Mouse (Mus musculus) spleen, adult 12 weeks (tissue): Measurements from ENCODE around the gene Hk3.

ENCODE experiments used
- DNase-seq: peaks from one replicate; pipeline ENCODE4 v3.0.0; 2022; ENCODE audit warnings: low spot score

Gene Hk3

DNA sequence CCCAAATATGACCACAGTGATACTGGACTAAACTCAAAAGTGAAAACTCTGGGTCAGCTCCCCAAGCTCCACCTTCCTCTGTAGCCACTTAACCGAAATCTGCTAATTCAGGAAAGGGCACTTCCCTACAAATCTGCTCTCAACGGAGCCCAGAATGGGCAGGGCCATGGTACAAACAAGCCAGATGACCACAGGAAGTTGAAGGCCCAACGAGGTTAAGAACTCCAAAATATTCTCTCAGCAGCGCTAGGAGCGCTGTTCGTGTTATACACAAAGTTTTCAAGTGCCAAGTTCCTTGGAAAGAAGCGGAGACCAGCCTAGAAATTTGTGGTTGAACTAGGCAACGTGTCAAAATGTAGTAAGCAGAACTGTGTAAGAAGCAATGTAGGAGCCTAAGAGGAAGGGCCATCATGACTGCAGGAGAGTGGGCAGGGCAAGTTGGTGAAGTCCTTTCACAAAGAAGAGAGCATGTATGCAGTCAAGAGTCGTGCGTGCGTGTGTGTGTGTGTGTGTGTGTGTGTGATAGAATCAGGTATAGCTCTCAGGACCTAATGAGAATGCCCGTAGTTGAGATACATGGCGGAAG lies at the start of gene Hk3:
TSS of gene Hk3 (minus strand) at position 192 of the 586 bp plus-strand sequence.
- no peak for DNase-seq

DNA sequence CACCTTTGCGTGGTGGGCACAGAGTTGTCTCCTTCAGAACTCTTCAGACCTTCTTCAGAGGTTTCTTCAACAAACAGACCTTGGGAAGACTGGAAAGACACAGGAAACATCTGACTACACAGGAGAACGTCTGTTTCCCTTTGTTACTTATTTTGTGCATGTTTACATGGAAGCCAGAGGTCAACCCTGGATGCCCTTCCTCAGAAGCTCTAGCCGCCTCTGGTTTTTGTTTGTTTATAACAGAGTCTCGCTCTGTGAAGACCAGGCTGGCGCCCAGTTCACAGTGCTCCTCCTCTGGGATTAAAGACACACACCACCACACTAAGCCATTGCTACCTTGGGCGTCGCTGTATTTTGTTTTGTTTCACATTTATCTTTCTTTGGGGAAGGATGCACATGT lies 48.5 kb upstream of the Hk3 start:
- no peak for DNase-seq

DNA sequence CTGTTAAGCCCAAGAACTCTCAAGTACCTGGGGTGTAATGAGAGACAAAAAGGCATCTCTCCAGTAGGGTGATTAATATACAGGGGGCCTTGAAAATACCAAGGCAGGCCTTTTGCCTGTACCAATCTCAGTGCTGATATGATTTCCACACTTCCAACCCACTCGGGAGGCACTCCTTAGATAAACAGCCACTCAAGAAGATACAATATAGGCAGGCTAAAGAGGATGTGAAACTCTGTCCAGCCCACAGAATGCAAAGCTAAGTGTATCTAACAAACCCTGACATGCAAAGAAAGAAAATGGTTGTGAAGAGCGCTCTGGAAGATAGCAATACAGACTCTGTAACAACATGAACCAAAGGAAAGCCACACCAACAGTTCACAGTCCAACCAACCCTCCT lies 42.1 kb upstream of the Hk3 start:
- no peak for DNase-seq

DNA sequence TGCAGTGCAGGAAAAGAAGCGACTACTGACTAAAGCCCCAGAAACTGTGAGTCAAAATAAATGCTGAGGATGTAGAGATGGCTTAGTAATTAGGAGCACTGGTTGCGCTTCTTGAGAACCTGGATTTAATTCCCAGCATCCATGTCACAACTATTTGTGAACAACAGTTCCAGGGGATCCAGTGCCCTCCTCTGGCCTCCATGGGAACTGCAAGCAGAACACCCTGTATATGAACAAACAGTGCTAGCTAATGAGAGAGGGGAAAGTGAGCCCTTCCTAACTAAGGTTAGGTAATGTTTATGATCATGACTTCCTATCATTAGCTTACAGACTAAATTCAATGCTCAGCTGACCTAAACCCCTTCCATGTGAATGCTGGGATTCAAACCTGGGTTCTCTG lies 36.9 kb upstream of the Hk3 start:
- no peak for DNase-seq

DNA sequence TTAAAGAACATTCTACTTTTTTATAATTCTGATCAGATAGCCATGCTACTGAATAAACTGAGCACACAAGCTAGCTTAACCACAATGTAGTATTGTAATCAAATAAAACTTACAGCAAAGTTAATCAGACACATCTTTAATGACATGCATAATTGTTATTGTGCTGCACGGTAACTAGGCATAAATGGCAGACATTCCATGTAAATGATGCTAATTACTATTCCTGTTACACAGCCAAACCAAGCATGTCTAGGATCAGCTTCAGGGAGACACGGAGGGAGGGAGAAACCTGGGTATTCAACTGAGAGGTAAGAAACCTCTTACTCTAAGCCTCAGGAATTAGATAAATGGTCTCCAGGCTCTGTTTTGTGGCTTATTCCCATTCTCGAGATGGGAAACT lies 26.5 kb upstream of the Hk3 start:
- no peak for DNase-seq

DNA sequence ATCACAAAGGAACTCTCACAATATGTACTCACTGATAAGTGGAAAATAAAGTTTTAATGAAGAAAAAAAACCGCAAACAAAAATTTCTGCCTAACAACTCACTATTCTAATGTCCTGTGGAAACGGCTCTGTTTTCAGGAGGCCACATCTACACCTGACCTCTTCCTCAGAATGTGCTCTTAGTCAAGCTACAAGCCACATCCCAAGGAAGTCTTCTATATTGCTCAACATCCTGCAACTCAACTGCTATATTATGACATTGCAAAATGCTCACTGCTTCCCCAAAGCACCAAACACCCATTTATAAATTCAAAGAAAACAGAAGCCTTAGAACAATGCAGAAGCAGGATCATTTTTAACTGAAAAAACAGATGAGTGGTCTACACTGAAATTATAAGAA lies 18.8 kb upstream of the Hk3 start:
- DNase-seq = no peak

DNA sequence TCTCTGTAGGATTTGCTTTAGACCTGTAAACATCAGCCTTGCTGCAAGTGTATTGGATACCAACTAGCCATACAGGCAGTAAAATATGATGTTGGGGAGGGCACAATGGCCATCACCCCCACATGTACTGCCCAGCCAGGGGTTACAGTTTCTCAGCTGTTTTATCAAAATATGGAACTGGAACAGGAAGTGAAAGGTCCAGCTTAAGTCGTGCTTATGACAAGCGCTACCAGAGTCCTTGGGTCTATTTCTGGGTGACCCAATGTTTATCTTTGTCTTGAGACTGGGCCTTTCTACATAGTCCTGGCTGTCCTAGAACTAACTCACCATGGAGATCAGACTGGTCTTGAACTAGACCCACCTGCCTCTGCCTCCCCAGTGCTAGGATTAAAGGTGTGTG lies 3.0 kb upstream of the Hk3 start:
- no peak for DNase-seq

DNA sequence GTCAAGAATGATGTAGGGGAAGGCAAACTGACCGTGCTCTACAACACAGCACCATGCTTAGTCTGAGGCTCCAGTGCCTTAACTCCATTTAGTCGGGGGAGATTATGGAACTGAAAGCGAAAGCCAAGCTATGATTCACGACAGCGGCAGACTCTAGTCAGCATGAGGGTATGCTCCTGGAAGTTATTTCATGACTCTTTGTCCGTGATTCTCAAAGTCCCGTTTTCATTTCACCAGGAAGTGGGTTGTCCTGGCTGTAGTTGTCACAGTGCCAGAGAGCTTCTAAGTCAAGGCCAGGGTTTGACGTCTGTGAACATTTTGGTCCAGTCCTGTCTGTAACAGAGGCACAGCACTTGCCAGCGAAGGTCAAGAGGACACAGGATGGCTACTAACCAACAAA lies 1.5 kb upstream of the Hk3 start:
- DNase-seq = no peak

DNA sequence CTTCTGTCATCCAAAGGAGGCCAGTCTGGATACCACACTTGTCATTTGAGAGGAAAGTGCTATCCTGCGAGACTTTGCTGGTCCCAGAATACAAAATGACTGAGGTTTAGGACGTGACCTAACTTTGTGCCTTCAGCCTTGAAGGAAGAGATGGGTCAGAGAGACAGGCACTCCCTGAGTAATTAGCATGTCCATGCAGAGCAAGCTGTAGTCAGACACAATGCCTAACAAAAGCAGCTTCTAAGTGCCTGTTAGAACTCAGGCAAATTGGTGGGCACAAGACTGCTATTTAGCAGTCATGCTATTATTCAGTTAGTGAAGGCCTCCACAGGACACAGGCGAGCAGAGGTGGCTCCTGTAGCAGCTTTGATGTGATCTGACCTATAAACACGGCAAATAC lies 1.1 kb upstream of the Hk3 start:
- DNase-seq = no peak

DNA sequence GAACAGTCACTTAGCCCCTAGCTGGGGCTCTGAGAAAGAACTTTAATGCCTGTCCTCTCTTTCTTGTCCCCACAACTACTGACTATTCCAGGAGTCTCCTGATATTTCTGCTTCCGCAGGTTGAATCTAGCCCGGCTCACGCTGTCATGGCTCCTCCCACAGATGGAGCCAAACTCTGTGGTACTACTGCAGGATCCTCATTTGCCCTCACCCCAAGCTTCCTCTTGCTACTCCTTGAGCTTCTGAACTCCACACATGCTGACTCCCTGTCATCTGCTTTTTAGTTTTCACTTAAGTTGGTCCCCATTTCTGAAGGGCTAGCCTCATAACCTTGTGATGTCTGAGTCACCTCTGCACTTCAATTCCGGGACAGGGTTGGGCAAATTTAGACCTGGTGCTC lies 1.1 kb downstream of the Hk3 start:
- DNase-seq = no peak

DNA sequence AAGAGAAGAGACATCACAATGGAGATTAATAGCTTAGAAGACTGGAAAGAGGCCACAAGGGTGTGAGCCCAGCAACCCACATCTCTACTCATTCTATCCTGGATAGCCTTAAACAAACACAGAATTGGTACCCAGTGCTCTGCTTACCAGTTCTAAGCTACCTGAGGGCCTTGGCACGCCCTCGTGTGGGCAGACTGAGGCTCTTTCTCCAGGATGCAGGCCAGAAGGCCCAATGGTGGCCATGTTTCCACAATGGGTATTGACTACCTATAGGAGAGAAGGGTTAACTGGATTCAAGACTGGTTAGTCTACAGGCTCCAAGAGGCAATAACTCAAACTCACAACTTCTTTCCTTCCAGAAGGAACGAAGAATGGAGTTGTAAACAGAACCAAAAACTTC lies 2.0 kb downstream of the Hk3 start:
- DNase-seq = no peak

DNA sequence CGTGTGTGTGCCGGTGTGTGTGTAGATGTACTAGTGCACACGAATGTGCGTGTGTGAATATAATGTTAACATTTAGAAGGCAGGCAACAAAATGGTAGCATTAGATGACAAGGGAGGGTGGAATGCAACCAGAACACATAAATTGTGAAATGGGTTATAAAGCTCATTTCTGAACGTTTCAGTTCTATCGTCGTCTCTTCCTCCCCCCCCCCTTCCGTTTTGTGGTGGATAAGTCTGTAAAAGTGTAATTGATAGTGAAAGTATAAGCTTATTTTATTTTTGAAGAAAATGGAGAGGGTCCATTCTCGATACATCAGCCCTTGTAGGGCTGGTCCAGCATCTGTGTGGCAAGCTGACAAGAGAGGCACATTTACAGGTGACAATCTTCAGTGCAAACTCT lies 2.5 kb downstream of the Hk3 start:
- no peak for DNase-seq

DNA sequence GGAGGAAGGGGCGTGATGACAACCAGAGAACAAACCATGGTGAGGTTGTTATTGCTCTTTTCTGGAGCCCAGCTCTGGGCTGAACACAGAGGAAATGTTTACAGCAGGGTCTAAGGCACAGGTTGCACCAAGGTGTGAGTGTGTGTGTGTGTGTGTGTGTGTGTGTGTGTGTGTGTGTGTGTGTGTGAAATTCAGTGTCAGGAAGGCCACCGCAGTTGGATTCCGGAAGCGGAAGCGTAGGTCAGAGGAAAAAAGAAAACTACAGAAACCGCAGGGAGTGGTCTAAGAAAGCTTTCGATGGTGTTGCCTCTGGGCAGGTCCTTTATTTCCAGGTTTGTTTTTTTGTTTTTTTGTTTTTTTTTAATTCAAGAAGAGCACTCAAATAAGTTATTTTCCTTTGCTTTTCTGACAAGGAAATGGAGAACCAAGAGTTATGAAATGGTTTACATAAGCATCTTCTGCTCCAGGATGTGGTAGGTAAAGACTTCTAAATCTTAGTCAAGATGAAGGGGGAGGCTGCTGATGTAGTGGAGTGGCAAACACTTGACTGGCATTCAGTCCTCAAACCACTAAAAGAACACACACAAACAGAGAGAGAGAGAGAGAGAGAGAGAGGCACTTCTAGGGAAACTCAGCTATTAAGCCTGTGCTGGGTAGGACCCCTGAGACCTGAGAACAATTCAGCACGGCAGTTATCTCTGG lies 3.1 kb downstream of the Hk3 start:
- DNase-seq = no peak

DNA sequence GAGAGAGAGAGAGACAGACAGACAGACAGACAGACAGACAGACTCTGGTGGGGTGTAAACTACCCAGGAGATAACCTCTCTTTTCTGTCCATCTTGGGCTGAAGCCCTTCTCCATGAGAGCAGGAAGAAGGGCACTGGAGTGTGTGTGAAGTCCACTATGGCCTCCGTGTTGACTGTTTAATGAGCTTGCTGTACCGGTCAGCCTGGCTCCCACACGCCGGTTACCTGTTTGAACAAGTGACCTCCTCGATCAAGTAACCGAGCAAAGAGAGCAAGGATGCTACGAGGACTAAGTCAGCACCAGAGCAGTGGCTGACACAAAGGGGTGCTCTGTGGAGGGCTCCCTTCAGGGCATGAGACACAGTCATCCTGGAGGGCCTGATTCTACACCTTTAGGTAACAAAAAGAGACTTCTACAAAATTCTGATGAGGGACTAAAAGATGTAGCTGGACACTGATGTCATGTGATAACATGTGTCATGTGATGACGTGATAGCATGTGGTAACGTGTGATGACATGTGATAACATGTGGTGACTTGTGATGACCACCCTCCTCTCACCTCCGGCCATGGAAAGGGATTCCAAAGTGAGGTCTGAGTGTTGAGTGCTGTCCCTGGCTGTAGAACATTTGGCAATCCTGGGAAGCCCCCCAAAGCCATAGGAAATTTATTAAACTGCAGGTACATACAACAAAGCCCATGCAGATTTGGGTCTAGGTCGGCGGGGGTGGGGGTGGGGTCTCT lies 3.9 kb downstream of the Hk3 start:
- no peak for DNase-seq

DNA sequence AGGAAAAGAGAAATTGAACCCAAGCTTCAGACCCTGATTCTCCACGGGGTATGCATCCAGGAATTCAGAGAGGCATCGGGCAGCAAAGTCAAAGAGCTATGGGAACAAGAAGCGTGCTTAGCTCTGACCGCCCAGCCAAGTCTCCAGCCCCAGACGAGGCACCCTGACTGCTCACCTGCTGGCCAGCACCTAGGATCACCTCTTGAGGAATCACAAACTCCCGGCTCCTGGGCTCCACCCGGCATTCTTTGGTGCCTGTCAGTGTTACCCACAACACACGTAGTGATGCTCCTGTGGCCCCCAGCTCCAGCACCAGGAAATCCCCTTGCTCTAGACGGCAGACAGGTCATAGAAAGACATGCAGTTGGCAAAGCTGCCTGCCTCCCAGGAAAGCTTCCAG lies 6.7 kb downstream of the Hk3 start:
- DNase-seq = no peak

DNA sequence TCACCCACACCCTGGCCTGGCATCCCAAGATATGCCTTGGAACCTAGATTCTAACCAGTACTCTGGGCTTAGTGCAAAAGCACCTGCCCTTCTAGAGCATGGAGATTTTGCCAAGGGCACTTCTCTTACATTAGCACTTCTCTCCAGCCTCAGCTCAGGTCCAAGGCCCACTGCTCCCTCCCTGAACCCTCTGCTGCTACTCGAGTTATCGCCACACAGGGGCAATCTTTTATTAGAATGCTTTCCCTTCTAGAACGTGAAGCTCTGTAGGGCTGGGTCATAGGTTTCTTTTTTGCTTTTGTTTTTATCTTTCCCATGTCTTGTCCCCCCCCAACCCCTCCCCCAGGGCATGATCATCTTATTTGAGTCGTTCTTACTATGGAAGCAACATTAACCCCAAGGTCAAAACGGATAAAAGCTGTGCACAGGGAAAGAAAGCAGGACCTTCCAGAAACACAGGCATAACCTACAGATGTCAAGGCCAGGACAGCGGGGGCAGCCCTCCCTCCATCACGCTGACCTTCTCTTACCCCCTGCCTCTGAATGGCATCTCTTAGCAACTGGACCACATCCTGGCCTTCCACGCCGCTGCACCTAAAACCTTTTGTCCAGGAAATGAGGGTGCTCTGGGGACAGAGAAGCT lies 7.4 kb downstream of the Hk3 start:
- no peak for DNase-seq

DNA sequence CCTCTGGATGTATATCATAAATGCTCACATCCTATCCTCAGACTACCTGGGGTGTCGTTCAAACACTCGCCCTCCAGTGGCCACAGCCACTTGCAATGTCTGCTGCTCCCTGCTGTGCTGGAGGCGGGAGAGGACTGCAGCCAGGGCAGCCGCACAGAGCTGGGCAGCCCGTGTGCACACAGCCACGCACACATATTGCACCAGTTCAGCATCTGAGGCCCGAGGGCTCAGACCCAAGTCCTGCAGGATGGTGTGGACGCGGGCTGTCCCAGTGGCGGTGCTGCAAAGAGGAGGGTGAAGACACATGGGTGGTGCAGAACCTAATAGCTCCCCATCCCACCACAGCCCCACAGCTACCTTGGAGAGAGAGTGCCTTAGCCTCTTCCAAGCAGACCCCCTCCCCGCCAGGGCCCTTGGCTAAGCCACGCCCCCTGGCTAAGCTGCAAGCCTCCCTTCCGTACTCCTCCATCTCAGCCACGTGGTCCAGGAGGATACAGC lies 9.2 kb downstream of the Hk3 start:
- no peak for DNase-seq

DNA sequence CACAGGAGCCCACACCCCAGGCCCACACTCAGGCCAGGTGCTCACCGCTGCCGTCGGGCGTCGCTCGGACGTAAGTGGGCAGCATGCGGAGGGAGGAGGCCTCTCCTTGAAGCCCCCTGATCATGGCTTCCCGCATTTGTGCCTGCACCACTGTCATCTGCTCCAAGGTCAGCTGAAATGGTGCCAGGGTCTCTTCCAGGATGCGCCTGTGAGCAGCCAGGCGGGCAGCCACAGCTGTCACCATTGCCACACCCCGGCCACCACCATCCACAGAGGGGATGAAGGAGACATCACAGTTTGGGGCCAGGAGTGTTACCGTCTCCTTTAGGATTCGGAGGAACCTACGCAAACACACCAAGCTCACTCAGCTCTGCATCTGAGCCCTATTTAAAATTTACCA lies 10.1 kb downstream of the Hk3 start:
- no peak for DNase-seq

DNA sequence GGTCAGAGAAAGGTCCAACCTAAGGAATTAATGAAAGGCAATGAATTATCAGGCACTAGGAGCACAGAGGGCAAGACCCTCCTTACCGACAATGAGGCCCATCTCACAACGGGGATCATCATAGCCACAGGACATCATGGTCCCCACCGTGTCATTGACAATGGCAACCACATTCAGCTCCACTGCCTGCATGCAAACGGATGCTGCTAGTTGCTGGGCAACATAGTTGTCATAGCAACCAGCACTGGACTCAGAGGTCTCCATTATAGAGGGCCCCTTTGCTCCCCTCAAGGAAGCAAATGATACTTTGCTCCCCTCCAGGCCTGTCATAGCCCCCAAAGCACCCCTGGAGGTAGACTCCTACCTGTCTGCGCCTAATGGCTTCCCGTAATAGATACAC lies 12.6 kb downstream of the Hk3 start:
- no peak for DNase-seq

DNA sequence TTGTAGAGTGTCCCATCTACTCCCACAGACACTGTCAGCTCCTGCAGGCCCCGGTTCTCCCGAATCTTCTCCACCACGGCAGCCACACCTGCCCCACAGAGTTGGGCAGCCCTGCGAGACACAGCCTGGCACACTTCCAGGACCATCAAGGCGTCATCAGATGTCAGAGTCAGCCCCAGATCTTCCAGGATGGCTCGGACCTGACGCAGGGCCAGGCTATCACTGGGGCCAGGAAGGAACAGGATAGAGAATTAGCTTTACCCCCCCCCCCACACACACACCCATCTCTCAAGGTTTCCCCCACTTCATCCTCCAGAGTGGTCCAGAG lies 14.8 kb downstream of the Hk3 start:
- DNase-seq = no peak

DNA sequence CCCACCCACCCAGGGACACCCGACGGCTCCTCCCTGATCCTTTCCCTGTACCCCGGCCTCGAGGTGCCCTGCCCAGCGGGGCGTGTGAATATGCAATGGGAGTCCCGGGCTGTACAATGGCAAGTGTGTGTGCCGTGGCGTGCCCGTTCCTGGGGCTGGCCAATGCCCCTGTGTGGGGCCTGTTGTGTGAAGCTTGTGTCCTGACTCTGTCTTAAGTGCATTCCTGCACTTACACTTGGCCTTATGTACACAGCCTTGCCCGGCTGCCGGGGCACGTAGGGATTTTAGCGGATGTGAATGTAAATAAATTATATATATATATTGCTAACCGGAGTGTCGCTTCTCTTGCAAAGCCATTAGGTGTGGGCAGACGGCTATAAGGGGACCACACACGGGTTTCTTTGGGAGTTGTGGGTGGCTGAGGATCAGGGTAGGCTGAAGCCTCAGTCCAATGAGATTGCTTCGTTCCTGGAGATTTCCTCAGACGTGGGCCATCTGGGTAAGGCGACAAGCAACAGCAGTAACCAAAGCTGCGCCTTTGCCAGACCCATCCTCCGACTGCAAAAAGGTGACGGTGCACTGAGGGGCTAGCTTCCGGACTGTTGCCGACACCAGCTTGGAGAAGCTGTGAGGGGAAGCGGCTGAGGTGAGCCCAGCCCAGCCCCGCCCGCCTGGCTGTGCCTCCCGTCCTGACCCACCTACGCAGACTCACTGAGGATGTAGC lies 15.3 kb downstream of the Hk3 start:
- DNase-seq = no peak

DNA sequence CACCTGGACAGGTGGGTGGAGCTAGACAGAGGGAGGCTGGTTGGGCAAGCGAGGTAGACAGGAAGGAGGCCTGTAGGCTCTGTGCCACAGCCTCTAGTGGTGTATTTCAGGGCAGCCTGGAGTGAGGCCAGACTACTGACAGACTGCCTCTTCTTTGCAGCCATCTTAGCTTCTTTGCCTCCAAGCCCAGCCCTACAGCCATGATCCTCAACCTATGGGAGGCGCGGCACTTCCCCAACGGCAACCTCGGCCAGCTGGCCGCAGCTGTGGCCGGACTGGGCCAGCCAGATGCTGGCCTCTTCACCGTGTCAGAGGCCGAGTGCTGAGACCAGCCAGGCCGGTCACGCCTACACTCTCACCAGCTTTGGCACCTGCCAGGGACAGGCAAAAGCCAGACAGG lies 16.5 kb downstream of the Hk3 start:
- DNase-seq = no peak
